Mouse (Mus musculus): Measurements from ENCODE around the gene Pdss2. TPM values are rescaled to one million over a fixed set of nuclear protein-coding genes. Genes with fewer than 3 reads are reported as not detected.

The Pdss2 gene
- total and polyA plus RNA-seq, 3 experiments, result 2.8 to 10.8 (median 5.9) TPM

GRCm38 (mm10) chr10:43420660-43421413 lies 199.6 kb downstream of the Pdss2 start:
- DNase-seq (ENCODE audit: low spot score) (no peak), ATAC-seq (ENCODE audit: extremely low read depth, insufficient number of reproducible peaks, low FRiP score, poor library complexity, severe bottlenecking) (no peak)
- Histone ChIP-seq H3K36me3 (replicated peaks) (peaks cover 3% of the 10 kb centered on the region), H3K4me1 (ENCODE audit: insufficient read depth, low read depth, low read length) (no peaks in the 10 kb centered on the region), H3K4me3 (ENCODE audit: low read depth, low read length) (no peak overlapping the region), H3K9me3 (replicated peaks) (no peaks in the 10 kb centered on the region), H3K27me3 (ENCODE audit: insufficient read depth, low read length) (no peaks in the 10 kb centered on the region)
- TF ChIP-seq GATA1 (IDR thresholded peaks at IDR 0.05; ENCODE audit: borderline replicate concordance, low read length) (no peak), TAL1 (conservative IDR thresholded peaks at IDR 0.05; ENCODE audit: low read depth, low read length) (no peak), CTCF (IDR thresholded peaks at IDR 0.05; ENCODE audit: low read depth, low read length) (no peak), GATA2 (IDR thresholded peaks at IDR 0.05; ENCODE audit: borderline replicate concordance, low read depth, low read length) (no peak), POLR2AphosphoS5 (IDR thresholded peaks at IDR 0.05; ENCODE audit: insufficient replicate concordance, low read depth, low read length) (no peak)

DNA sequence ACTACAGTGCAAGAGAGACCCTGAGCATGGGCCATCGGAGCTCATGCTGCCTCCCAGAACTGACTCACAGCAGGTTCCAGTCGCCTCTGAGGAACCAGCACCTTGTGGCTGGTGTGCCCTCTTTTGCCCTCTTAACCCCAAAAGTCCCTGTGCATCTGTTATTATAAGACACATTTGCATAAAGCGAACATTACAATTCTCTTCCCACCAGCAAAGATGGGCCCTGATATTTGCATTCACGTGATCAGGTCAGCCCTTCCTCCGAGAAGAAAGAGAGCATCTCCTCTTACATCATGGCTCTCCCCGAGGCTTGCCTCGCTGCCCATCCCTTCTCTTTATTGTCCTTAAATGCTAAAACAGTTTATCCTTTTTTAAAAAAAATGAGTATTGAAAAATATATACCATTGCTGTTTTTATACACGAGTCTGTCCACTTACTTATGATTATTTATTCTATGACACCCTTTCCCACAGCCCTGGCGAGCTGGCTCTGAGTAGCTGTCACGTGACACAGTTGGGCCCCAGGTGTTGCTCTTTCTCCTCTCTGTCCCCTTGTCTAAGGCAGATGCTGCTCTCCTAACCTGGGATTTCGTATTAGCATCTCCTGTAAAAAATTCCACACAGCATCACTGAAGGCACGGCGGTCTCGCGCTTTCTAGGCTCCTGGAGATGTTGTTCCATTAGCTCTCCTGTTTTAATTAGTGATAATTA lies 200.9 kb downstream of the Pdss2 start:
- Histone ChIP-seq H3K9me3 (replicated peaks) (no peaks in the 10 kb centered on the region), H3K36me3 (replicated peaks) (no peaks in the 10 kb centered on the region), H3K27me3 (ENCODE audit: insufficient read depth, low read length) (no peaks in the 10 kb centered on the region), H3K4me3 (ENCODE audit: low read depth, low read length) (no peak overlapping the region), H3K4me1 (ENCODE audit: insufficient read depth, low read depth, low read length) (no peaks in the 10 kb centered on the region)
- DNase-seq (ENCODE audit: low spot score), result no peak
- TF ChIP-seq TAL1 (conservative IDR thresholded peaks at IDR 0.05; ENCODE audit: low read depth, low read length) (no peak), GATA1 (IDR thresholded peaks at IDR 0.05; ENCODE audit: borderline replicate concordance, low read length) (no peak), GATA2 (IDR thresholded peaks at IDR 0.05; ENCODE audit: borderline replicate concordance, low read depth, low read length) (no peak), POLR2AphosphoS5 (IDR thresholded peaks at IDR 0.05; ENCODE audit: insufficient replicate concordance, low read depth, low read length) (no peak), CTCF (IDR thresholded peaks at IDR 0.05; ENCODE audit: low read depth, low read length) (no peak)
- no peak for ATAC-seq (ENCODE audit: extremely low read depth, insufficient number of reproducible peaks, low FRiP score, poor library complexity, severe bottlenecking)

- no peak for ATAC-seq (ENCODE audit: extremely low read depth, insufficient number of reproducible peaks, low FRiP score, poor library complexity, severe bottlenecking)
These were observed 203.3 kb downstream of the Pdss2 start for GRCm38 (mm10) chr10:43424545-43424944.

DNA sequence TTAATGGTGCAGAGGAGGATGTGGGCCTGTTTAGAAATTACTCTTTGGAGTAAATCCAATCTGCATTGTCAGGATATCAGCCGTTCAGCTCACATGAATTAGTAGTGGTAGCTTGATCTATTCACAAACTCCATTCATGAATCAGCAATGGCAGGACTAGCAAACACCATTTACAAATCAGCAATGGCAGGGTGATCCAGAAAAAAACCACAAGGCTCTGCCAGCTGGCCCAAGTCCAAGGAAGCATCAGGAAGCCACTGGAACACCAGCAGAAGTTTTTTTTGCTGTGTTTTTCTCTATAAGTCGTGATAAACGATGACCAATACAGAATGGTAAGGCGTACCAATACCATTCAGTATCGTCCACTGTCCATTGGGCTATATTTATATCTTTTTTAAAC lies 209.3 kb downstream of the Pdss2 start:
- Histone ChIP-seq H3K27me3 (ENCODE audit: insufficient read depth, low read length) (no peaks in the 10 kb centered on the region), H3K36me3 (replicated peaks) (no peaks in the 10 kb centered on the region), H3K4me3 (ENCODE audit: low read depth, low read length) (no peak overlapping the region), H3K9me3 (replicated peaks) (no peaks in the 10 kb centered on the region), H3K4me1 (ENCODE audit: insufficient read depth, low read depth, low read length) (no peaks in the 10 kb centered on the region)
- ATAC-seq (ENCODE audit: extremely low read depth, insufficient number of reproducible peaks, low FRiP score, poor library complexity, severe bottlenecking) (no peak), DNase-seq (ENCODE audit: low spot score) (no peak)
- TF ChIP-seq GATA2 (IDR thresholded peaks at IDR 0.05; ENCODE audit: borderline replicate concordance, low read depth, low read length), result no peak
- no peak for TF ChIP-seq CTCF (IDR thresholded peaks at IDR 0.05; ENCODE audit: low read depth, low read length)
- TF ChIP-seq POLR2AphosphoS5 (IDR thresholded peaks at IDR 0.05; ENCODE audit: insufficient replicate concordance, low read depth, low read length), result no peak
- no peak for TF ChIP-seq GATA1 (IDR thresholded peaks at IDR 0.05; ENCODE audit: borderline replicate concordance, low read length)
- TF ChIP-seq TAL1 (conservative IDR thresholded peaks at IDR 0.05; ENCODE audit: low read depth, low read length), result no peak

More at GRCm38 (mm10) chr10:43424545-43424944, 203.3 kb downstream of the Pdss2 start:
- no peaks in the 10 kb centered on the region for H3K27me3 ChIP-seq (ENCODE audit: insufficient read depth, low read length)
- DNase-seq (ENCODE audit: low spot score), result no peak
- no peak overlapping the region for H3K4me3 ChIP-seq (ENCODE audit: low read depth, low read length)
- no peaks in the 10 kb centered on the region for H3K4me1 ChIP-seq (ENCODE audit: insufficient read depth, low read depth, low read length)
- no peaks in the 10 kb centered on the region for H3K36me3 ChIP-seq (replicated peaks)
- H3K9me3 ChIP-seq (replicated peaks), result no peaks in the 10 kb centered on the region
- TF ChIP-seq GATA1 (IDR thresholded peaks at IDR 0.05; ENCODE audit: borderline replicate concordance, low read length) (no peak), CTCF (IDR thresholded peaks at IDR 0.05; ENCODE audit: low read depth, low read length) (no peak), POLR2AphosphoS5 (IDR thresholded peaks at IDR 0.05; ENCODE audit: insufficient replicate concordance, low read depth, low read length) (no peak), GATA2 (IDR thresholded peaks at IDR 0.05; ENCODE audit: borderline replicate concordance, low read depth, low read length) (no peak), TAL1 (conservative IDR thresholded peaks at IDR 0.05; ENCODE audit: low read depth, low read length) (no peak)

- no peak for DNase-seq (ENCODE audit: low spot score)
- no peaks in the 10 kb centered on the region for H3K9me3 ChIP-seq (replicated peaks)
- no peak for ATAC-seq (ENCODE audit: extremely low read depth, insufficient number of reproducible peaks, low FRiP score, poor library complexity, severe bottlenecking)
- H3K36me3 ChIP-seq (replicated peaks), result no peaks in the 10 kb centered on the region
- H3K4me3 ChIP-seq (ENCODE audit: low read depth, low read length), result no peak overlapping the region
- TF ChIP-seq TAL1 (conservative IDR thresholded peaks at IDR 0.05; ENCODE audit: low read depth, low read length) (no peak), CTCF (IDR thresholded peaks at IDR 0.05; ENCODE audit: low read depth, low read length) (no peak), POLR2AphosphoS5 (IDR thresholded peaks at IDR 0.05; ENCODE audit: insufficient replicate concordance, low read depth, low read length) (no peak), GATA1 (IDR thresholded peaks at IDR 0.05; ENCODE audit: borderline replicate concordance, low read length) (no peak)
- H3K27me3 ChIP-seq (ENCODE audit: insufficient read depth, low read length), result no peaks in the 10 kb centered on the region
- H3K4me1 ChIP-seq (ENCODE audit: insufficient read depth, low read depth, low read length), result no peaks in the 10 kb centered on the region
These were observed 213.0 kb downstream of the Pdss2 start for GRCm38 (mm10) chr10:43434326-43434725.

GRCm38 (mm10) chr10:43435757-43436156 lies 214.5 kb downstream of the Pdss2 start:
- Histone ChIP-seq H3K36me3 (replicated peaks) (no peaks in the 10 kb centered on the region), H3K27me3 (ENCODE audit: insufficient read depth, low read length) (no peaks in the 10 kb centered on the region), H3K4me3 (ENCODE audit: low read depth, low read length) (no peak overlapping the region), H3K9me3 (replicated peaks) (no peaks in the 10 kb centered on the region), H3K4me1 (ENCODE audit: insufficient read depth, low read depth, low read length) (no peaks in the 10 kb centered on the region)
- TF ChIP-seq TAL1 (conservative IDR thresholded peaks at IDR 0.05; ENCODE audit: low read depth, low read length), result no peak
- TF ChIP-seq GATA1 (IDR thresholded peaks at IDR 0.05; ENCODE audit: borderline replicate concordance, low read length), result no peak
- TF ChIP-seq POLR2AphosphoS5 (IDR thresholded peaks at IDR 0.05; ENCODE audit: insufficient replicate concordance, low read depth, low read length), result no peak
- TF ChIP-seq GATA2 (IDR thresholded peaks at IDR 0.05; ENCODE audit: borderline replicate concordance, low read depth, low read length), result no peak
- ATAC-seq (ENCODE audit: extremely low read depth, insufficient number of reproducible peaks, low FRiP score, poor library complexity, severe bottlenecking) (no peak), DNase-seq (ENCODE audit: low spot score) (no peak)
